Mouse (Mus musculus) small intestine, adult 2 months (tissue): Measurements from ENCODE around the gene Cage1.

ENCODE experiments used
- CTCF ChIP-seq: fragments of 200-500 bp; IDR thresholded peaks from 2 replicates; pipeline ENCODE4 v1.5.1; 2012; ENCODE audit warnings: low read depth, mild to moderate bottlenecking, control low read depth, inconsistent platforms, low read length, moderate library complexity, mixed read lengths; ENCODE audit not compliant: insufficient replicate concordance, insufficient read length; ENCODE audit errors: extremely low read depth
- POLR2A ChIP-seq: fragments of 200-500 bp; IDR thresholded peaks from 2 replicates; pipeline ENCODE4 v1.6.1; 2012; ENCODE audit warnings: low read depth, mild to moderate bottlenecking, control low read depth, inconsistent platforms, low read length, moderate library complexity

GRCm38 (mm10) chr13:37993704-37994404, 43.0 kb downstream of the Cage1 start, which contains the start of gene Ssr1:
- TF ChIP-seq CTCF: no peak
- TF ChIP-seq POLR2A: peak; percentile 80
